Comparison of ENCODE assay signal across 12 mouse cellular contexts in the genomic region with DNA sequence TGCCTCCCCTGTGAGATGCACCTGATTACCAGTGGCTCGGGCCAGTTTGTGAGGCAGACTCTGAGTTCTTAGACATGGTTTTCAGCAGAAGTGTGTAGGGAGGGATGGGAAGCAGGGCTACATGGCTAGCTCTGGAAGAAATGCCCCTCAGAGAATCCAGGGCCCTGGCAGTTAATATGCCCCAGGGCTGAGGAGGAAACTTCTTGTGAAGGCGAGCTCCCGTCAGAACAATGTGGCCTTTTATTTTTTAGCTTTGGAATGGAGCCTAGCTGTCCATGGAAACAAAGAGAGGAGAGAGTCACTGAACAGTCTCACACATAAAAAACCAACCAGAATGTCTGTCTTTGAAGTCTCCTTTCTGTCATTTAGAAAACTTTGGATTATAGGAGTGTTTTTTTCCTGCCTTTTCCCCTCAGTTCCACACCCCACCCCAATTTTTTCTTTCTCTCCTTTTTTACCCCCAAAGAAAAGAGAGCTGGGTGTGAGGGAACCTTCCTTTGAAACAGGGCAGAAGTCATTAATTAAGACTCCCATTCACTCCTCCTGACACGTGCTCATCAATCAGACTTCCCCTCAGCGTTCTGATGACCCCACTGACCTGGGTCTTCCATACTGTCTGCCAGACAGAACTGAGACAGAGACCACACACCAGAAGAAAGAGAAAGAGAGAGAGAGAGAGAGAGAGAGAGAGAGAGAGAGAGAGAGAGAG. TPM values are rescaled to one million over a fixed set of nuclear protein-coding genes. Genes with fewer than 3 reads are reported as not detected.
DNase-seq lines count a peak whose midpoint lies in the region; ATAC-seq and TF ChIP-seq lines count a peak whose summit lies in the region.
"Had no signal": no experiment of that assay in that cellular context is flagged by ENCODE, and none has a peak within 500 bp of the region (broad histone marks: within the 10 kb centered on the region; RNA-seq: fewer than 3 reads in every experiment).

No protein-coding gene starts in this region.

- no peaks in the 10 kb centered on the region for H3K27me3 ChIP-seq in hindbrain, embryonic 12.5 days
- no peaks in the 10 kb centered on the region for H3K27me3 ChIP-seq in midbrain, postnatal 0 days (ENCODE audit: insufficient read depth, low read length)
- H3K27me3 ChIP-seq: embryonic facial prominence, embryonic 15.5 days had no signal

- no peaks in the 10 kb centered on the region for H3K9me3 ChIP-seq in hindbrain, embryonic 12.5 days (replicated peaks)
- H3K9me3 ChIP-seq in midbrain, postnatal 0 days (ENCODE audit: low read length), result no peaks in the 10 kb centered on the region
- H3K9me3 ChIP-seq: embryonic facial prominence, embryonic 15.5 days had no signal

- no peak overlapping the region for H3K4me3 ChIP-seq in hindbrain, embryonic 12.5 days
- H3K4me3 ChIP-seq in midbrain, postnatal 0 days (ENCODE audit: low read depth, low read length), result no peak overlapping the region
- H3K4me3 ChIP-seq: embryonic facial prominence, embryonic 15.5 days had no signal

- WGBS in hindbrain, embryonic 12.5 days, result 15% methylated on average over 5 of the region's 5 CpGs
- 23% methylated on average over 5 of the region's 5 CpGs for WGBS in midbrain, postnatal 0 days

- intact Hi-C loops in heart, postnatal 25 days (cut with DNase I), result no loop called here

- H3K27ac ChIP-seq in hindbrain, embryonic 12.5 days, result peak overlapping the region; percentile 52
- 0 out of 2 replicates have a peak overlapping the region, but pooled peaks have one; percentile 4 for H3K27ac ChIP-seq in midbrain, postnatal 0 days (ENCODE audit: low read depth, low read length)
- H3K27ac ChIP-seq: embryonic facial prominence, embryonic 15.5 days had no signal

- ATAC-seq in frontal cortex, adult (ENCODE audit: low TSS enrichment), result peak; percentile 59; the same call in 1 of the 2 replicates
- ATAC-seq in hindbrain, embryonic 12.5 days (ENCODE audit: low FRiP score), result peak; percentile 80
- peak; percentile 72; the same call in 1 of the 2 replicates for ATAC-seq in midbrain, postnatal 0 days (ENCODE audit: low FRiP score)

- no peaks in the 10 kb centered on the region for H3K36me3 ChIP-seq in hindbrain, embryonic 12.5 days
- H3K36me3 ChIP-seq in midbrain, postnatal 0 days (ENCODE audit: insufficient read depth, low read length), result no peaks in the 10 kb centered on the region
- H3K36me3 ChIP-seq: embryonic facial prominence, embryonic 15.5 days had no signal

- H3K9ac ChIP-seq in hindbrain, embryonic 12.5 days, result no peak overlapping the region
- H3K9ac ChIP-seq in midbrain, postnatal 0 days (replicated peaks; ENCODE audit: low read length, poor library complexity, severe bottlenecking), result no peak overlapping the region
- H3K9ac ChIP-seq: embryonic facial prominence, embryonic 15.5 days had no signal

- DNase-seq in frontal cortex, postnatal 25 days (ENCODE audit: low spot score in 2 of 2), result no peak
- peak; percentile 76 for DNase-seq in embryo, embryonic 10 days (ENCODE audit: low spot score)
- DNase-seq in midbrain, postnatal 0 days (ENCODE audit: low spot score), result peak; percentile 74
- no peak for DNase-seq in adrenal gland, postnatal 36 days
- DNase-seq in heart, postnatal 25 days (ENCODE audit: low spot score), result no peak
- DNase-seq in gastrocnemius, postnatal 4 days (ENCODE audit: low spot score in 2 of 2), result no peak
- DNase-seq: heart, adult 11 months; kidney, postnatal 25 days had no signal

- TF ChIP-seq CTCF in midbrain, postnatal 0 days (IDR thresholded peaks at IDR 0.05), result no peak

- H3K4me1 ChIP-seq in hindbrain, embryonic 12.5 days, result peaks cover 11% of the 10 kb centered on the region; the same call in 1 of the 2 replicates
- H3K4me1 ChIP-seq in midbrain, postnatal 0 days (ENCODE audit: insufficient read depth, low read length), result no peaks in the 10 kb centered on the region
- H3K4me1 ChIP-seq: embryonic facial prominence, embryonic 15.5 days had no signal

- no peak overlapping the region for H3K4me2 ChIP-seq in hindbrain, embryonic 12.5 days (replicated peaks)
- no peak overlapping the region for H3K4me2 ChIP-seq in midbrain, postnatal 0 days (ENCODE audit: low read depth, low read length, poor library complexity, severe bottlenecking)
- H3K4me2 ChIP-seq: embryonic facial prominence, embryonic 15.5 days had no signal

RNA-seq across cellular contexts. Expression of gene Fam181b, which starts 41.7 kb away (rescaled TPM):
- 44.6 and 46.6 TPM in 2 replicates for polyA plus RNA-seq in hindbrain, embryonic 12.5 days (2016; fragmentation: Nextera tagmentation; extraction: Ambion mirVana)
- 59.1 and 61.4 TPM in 2 replicates for total RNA-seq in midbrain, postnatal 0 days (2014; rRNA removed)
- 33.5 and 34.2 TPM in 2 replicates for polyA plus RNA-seq in midbrain, postnatal 0 days (2015; fragmentation: Nextera tagmentation; extraction: Ambion mirVana)
- 1 to 10 TPM; 3.0 to 3.9 TPM for total RNA-seq in adrenal gland, postnatal 36 days (2021)
- 1 to 10 TPM; 5.0 to 5.5 TPM for total RNA-seq in heart, postnatal 25 days (2021)
- total RNA-seq in gastrocnemius, postnatal 4 days (2021), result 1 to 10 TPM; 3.9 to 4.4 TPM
- total RNA-seq: monocyte, adult 5-6 weeks had no signal

Comparison
In these comparisons a context has a peak if more than half of its experiments do, and no peak if none do; other contexts are left out.
1. DNase-seq: peak in embryo, embryonic 10 days (single experiment) and midbrain, postnatal 0 days (single experiment); none in frontal cortex, postnatal 25 days (0 of 2), adrenal gland, postnatal 36 days (0 of 2), heart, postnatal 25 days (single experiment) and gastrocnemius, postnatal 4 days (0 of 2).
2. Peak in every context shown above with its lines, with median percentiles within 50 percentile points of each other: ATAC-seq.